Mouse (Mus musculus) neural tube, embryonic 10.5 days (tissue): ENCODE results near the gene Fgfr2.

Source experiments
- DNase-seq: peaks from one replicate; pipeline ENCODE4 v3.0.0-alpha.2; 2017; ENCODE audit warnings: low spot score; ENCODE audit errors: extremely low spot score

Fgfr2 gene

DNA sequence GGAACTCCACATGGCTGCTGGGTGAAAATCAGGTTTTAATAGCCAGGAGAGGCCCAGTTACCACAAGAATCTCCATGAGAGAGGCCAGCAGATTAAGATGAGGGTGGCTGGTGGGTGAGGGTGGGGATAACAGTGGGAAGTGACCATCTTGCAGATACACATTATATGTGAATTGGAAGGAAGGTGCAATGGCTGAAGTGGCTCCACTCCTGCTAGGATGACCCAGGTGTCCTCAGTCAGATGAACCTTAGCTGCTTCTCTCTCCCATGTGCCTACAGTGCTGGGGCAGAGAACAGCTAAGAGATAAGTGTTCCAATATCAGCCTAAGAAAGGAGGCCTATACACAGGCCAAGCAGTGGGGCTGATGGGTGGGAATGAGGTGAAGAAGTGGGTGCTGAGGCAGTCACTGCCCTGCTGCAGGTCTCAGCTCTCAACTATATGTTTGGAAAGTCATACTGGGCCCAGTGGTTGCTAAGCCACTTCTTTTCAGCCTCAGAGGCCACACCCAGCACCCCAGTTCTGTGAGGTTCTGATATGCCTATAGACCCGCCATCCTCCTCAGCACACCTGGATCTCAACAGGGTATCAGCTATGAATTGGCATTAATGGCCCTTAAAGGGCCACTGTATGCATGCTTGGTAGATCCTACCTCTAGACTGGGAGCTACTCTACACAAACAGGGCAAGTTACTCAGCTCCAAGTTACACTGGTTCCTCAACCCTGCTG, 345.3 kb downstream of the Fgfr2 start:
- DNase-seq: no peak

DNA sequence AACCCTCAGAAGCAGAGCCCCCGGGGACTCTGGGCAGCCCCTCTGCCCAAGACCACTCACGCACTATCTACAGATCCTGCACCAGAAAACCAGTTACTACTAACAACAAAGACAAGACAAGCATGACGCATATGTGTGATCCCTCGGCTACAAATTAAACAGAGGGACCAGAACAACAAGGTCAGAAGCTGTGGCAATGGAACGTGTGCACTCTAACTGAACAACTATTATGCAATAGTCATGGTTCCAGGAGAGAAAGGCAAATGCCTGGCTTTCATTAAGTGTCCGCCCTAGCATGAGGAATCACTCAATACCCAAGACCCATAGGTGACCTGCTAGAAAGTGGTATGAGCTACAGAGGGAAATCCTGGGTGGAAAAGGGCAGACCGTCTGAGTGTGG, 346.0 kb downstream of the Fgfr2 start:
- DNase-seq: no peak

DNA sequence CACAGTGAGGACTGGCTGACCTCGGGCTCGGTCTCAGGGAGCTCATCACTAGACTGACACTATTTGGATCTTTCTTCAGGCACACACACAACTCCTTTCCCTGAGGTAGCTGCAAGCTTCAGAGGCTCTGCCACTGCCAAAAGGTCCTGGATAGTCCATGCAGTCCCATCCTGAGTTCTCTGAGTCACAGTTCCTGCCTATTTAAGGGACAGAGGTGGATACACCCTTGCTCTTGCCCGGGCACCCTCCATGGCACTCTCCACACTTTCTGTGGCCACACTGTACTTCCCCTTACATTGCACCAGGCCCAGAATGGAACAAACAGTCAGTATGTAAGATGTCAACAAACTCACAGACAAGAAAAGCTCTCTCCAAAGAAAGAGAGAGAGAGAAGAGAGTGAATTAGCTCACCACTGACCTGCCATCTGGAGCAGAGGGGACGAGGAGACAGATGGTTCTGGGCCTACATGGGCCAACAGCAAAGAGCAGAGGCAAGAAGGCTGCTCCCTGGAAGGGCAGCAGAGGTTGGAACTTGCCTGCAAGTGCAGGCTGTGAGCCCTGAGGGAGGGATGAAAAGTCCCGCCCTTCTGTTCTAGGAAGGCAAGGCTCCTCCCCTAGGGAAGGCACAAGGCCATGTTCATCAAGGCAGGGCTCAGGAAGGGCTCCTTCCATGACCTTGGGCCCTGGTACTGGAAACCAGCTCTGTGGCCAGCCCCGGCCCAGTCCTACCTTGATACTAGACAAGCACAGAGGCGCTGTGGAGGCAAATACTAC, 346.6 kb downstream of the Fgfr2 start:
- no peak for DNase-seq

DNA sequence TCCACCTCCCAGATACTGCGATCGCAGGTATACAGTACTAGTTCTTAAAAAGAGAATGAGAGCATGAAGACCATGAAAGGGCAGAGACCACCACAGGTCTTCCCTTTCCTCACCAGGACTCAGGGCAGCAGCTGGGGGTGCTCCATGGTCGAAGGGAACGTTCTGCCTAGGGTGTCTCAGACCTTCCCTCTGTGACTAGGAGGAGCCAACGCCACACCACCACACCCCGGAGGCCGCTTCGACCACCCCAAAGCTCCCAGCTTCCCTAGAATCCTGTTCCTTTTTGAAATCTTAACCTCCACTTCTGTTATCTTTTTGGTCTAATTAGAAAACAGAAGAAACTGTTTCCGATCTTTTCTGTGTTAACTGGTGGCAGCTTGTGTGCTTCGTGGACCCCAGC, 347.2 kb downstream of the Fgfr2 start:
- DNase-seq: no peak

DNA sequence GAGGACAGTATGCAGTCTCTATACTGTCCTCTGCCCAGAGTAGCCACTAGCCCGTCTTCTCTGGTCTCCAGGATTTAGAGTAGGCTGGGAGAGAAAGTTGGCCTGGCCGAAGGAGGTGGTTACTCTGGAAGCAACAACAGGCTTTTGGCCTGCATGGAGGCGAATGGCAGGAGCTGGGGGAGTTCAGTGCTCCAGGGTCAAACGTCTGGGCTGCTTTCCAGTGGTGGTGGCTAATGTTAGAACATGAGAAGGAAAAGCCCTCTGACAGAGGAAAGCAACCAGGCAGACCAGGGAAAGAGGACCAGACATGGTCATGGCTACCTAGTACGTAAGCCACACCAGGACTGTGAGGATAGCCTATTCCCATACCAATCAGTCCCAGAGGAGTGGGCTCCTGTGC, 347.8 kb downstream of the Fgfr2 start:
- no peak for DNase-seq

DNA sequence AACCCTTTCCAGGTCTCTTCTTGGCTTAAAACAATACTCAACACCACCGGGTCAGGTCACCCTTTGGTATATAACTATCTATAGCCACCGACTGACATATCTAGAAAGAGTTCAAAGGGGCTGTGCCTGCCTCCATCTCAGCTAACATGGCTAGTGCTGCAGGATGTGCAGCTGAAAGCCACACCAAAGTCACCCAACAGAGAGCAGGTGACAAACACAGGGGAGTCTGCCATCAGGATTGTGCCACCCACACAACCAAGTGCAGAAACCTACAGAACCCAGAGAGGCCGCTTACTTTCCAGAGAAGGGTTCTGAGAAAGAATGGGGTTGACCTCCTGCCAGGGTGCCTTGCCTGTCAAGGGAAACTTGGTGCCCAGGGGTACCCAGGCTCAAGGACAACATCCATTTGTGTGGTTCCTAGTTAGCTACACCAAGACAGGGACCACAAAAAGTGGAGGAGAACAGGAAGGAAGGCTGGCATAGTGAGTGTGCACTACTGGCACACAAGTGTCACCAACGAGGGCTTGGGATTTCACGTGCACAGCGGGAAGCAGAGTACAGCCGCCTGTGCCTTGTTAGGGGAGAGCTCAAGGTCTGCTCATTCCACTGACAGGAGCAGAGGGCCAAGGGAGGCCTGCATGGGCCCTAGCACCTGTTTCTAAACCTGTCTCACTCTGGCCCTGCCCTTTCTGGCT, 350.0 kb downstream of the Fgfr2 start:
- no peak for DNase-seq

DNA sequence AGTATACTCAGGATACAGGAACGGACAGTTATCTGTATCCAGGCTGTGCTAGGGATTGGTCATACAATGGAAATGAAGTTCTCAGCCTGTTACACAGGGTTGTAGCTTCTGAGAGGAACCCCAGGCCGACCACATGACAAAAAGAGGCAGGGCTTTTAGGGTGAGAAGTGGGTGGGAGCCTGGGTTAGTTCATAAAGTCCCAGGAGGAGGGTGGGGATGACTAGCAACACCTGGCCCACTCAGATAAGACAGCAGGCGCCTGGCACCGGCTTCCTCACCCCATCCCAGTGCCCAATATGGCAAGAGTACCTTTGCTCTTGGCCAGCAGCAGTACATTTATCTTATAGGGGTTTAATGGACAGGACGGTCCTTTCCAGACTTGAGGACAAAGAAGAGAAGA, 350.7 kb downstream of the Fgfr2 start:
- DNase-seq: no peak

DNA sequence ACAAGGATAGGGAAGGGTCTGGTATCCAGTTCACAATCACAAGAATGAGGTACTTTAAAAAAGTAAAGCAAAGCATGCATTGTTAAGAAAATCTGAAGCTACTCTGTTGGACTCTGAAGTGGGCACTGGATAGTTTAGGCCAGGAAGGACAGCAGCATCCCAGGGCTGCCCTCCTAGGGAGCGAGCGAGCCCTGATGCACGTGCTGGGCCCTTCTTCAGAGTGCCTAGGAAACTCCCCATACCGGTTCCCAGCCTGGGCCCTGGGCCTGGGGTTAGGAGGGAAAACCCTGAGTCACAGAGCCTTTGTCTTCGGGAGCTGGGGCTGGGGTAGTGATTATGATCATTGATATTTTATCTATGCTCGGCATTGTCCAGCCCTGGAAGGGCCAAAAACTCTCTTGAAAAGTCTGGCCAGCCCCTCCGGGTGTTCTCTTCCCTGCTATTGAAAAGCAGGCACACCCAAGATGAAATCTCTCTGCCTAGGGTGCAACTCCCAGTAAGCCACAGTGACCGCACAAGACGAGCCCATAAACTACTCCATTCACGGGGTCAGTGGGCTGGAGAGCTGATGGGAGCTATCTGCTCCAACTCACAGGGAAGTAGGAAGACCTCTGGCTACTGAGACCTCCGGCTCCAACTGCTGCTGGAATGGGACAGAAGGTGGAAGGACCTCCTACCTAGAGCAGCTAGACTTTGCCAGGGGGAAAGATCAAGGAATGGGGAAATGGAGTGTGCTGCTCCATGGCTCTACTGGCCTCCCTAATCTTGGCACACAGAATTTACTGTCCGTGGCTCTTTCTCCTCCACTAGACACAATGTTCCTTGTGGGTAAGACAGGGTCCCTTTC, 354.4 kb downstream of the Fgfr2 start:
- DNase-seq: no peak

DNA sequence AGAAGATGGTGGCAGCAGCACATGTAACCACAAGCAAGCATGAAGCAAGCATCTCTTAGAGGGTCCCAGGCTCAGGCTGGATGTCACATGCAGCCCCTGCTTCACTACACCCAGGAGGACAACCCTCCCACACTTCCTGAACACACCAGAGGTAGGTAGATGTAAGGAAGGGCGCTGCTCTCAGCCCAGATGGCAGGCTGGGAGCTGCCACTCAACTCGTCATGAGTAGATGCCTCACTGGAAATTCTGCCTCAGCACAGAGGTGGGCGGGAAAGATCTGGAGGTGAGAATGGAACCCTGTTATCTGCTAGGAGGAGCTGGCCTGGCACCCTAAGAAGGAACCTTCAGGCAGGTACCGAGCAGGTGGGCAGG, 355.2 kb downstream of the Fgfr2 start:
- no peak for DNase-seq

DNA sequence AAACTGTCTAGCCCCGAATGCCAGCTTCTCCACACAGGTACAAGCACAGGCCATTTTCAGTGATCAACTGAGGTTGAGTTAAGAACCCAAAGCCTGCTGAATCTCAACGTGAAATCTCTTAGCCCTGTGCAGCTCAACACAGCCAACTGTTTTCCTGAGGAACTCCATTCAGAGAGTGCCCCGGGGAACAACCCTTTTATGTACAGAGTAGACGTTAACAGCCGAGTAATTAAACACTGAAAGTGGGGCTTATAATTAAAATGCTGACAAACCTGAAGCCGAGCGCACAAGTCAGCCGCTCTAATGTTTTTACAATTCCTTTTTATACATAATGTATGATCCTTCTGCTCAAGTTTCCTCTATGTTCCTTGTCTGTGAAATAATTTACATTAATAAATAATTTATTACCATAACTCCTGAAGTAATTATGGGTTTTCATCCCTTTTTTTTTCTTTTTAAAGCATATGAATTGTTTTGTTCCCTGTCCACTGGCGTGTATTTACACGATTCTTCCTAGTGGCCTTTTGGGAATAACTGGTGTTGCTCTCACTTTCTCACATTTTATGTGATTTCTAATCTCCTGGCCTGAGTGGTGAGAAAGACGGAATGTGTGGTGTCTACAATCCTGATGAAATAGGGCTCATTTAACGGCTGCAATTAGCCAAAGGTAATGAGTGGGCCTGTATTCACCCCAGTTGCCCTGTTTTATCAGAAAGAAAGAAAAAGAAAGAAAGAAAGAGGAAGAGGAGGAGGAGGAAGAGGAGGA, 355.7 kb downstream of the Fgfr2 start:
- DNase-seq: no peak

DNA sequence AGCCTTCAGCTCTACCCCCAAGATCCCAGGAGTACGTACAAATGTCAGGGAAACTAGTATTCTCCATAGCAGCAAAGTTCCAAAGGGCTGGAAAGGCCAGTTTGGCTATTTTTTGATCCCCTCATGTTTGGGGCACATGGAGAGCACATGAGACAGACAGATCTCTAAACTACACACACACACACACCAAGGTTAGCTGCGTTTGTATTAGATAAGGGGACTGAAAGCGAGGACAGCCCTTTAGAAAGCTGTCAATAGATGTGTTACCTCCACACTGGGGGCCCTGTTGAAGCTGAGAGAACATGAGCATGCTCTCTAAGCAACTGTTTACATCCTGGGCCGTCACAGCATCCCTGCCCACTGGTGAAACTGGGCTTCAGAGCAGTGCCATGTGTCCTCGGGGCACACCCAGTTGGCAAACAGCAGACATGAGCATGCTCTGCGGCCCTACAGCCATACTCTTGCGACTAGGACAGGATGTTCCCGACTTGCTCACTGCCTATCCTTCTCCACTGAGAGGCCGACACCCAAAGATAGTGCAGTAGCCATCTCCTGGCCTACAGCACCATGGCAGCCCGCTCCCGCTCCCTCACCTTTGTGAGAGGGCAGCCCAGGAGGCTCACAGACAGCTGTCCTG, 356.8 kb downstream of the Fgfr2 start:
- no peak for DNase-seq

DNA sequence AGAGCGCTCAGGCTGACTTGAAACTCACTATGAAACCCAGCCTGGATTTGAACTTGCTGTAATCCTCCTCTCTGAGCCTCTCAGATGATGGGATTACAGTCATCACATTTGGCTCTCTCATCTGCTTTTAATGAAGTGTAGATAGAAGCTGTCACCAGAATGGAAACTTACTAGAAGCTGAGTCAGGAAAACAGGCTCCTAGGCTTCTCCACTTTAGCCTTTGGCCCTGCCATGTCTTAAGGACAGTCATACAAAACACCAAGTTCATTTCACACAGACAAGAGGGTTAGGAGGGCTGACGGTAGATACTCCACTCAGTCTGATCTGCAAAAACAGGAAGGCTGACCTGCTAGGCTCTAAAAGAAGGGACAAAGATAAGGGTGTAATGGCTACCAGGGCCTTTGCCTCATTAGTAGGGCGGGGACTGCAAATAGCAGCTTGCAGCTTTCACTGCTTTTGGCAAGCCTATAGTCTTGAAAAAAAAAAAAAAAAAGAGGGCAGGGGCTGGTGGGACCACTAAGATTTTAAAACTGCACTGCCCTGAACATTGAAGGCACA, 357.4 kb downstream of the Fgfr2 start:
- no peak for DNase-seq

DNA sequence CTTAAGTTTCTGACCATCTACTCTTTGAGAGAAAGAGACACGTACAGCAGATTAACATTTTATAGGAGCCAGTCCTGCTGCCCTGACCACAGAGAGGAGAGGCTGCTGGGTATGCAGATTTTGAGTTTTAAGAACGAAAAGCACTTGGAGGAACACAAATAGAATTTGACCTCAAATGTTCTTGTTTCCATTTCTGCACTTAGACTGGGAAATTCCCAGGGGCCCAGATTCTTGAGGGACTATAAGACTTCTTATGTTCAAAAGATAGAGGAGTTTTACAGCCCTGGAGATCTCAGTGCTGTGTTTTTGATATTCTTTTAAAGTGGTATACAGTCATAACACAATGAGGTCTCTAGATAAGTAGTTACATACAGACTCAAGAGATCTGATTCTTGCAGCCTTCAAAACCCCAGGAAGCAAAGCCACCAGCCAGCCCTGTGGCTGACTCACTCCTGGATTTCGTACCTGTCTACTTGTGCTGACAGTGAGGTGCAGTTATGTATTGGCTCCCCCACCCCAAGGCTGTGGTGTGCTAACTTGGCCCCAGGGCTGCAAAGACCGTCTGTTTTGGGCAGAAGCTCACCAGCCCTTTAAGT, 358.2 kb downstream of the Fgfr2 start:
- no peak for DNase-seq

DNA sequence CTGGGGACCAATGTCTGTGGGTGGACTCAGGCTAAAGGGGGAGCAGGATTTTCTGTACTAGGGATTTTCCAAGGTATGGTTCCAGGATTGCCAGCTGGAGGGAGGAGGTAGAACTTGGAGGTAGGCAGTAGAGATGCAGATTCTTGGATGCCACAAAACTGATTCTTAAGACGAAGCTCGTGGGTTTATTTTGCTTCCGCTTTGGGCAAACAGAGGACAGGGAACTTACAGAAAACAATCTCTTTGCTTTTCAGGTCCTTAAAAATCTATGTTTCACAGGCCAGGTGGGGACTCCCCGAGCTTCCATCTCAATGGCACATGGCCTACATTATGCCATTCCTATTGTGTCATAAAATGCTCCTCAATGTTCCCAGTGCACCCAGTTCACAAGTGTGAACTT, 358.8 kb downstream of the Fgfr2 start:
- no peak for DNase-seq

DNA sequence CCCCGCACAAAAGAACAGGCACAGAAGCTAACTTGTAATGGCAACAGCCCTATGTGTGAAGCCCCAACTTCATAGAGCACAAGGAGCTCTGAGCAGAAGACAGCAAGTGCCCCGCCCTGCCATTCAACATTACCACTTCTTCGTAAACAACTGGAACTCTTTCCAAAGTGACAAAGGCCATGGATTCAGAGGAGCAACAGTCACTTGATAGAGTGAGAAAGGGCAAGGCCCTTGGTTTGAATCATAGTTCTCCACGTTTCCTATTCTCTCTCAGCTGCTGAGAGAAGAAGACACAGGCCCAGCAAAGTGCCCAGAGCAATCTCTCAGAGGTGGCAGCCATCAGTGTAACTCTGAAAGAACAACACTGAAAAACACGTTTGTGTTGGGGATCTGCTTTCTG, 359.2 kb downstream of the Fgfr2 start:
- DNase-seq: no peak

DNA sequence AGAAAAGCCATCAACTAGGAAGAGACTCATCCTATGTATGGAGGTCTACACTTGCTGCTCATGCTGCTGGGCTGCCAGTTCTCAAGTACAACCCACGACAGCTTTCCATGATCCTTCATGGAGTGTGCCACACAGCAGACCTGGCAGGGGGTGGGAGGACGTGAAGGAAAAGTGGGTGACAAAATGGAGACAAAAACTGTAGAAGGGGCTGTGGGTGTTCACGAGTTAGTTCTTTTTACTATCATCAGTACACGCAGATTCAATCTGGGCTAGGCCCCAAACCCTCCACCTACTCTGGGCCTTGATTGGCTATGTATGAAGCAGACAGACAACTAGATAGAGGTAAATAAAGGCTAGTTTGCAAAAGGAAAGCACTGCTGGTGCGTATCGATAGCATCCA, 359.8 kb downstream of the Fgfr2 start:
- DNase-seq: no peak

DNA sequence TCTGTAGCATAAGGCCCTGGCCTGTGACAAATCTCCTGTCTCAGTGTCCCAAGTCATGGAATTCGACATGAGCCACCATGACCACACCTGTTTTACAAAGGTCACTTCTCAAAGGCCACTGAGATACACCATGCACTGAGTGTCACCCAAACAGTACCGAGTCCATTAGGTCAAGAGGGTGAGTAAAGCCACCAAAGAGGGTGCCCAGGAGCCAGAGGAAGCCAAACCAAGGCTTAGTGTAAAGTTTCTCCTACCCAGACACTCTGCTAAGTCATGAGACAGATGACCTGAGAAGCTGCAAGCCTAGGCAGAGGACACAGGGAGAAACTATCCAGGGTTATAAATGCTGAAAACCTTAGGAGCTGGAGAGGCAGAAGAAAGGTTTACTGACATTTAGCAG, 361.7 kb downstream of the Fgfr2 start:
- DNase-seq: no peak

DNA sequence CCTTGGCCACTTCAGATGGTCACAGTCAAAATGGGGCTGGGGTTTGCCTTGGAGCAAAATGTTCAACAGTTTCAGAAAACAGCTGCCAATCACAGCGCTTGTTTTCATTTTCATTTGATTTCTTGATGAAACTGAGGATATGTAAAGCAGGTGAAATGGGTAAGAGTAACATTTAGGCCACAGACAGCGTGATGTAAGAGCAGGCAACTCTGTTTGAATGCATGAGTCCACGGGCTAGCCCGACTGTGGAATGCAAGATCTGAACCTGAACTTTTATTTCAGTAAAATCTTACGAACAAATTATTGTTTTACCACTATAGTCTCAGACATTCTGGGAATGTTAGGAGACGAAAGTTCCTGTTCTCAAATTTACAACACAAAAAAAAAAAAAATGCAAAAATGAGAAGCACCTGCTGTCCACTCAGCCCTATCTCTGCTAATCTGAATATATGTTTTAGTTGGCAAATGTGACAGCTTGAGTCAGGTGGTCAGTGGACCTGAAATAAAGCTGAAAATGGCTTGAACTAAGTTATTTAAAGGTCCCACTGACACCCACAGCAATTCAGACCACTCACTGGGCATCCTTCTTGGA, 362.5 kb downstream of the Fgfr2 start:
- no peak for DNase-seq

DNA sequence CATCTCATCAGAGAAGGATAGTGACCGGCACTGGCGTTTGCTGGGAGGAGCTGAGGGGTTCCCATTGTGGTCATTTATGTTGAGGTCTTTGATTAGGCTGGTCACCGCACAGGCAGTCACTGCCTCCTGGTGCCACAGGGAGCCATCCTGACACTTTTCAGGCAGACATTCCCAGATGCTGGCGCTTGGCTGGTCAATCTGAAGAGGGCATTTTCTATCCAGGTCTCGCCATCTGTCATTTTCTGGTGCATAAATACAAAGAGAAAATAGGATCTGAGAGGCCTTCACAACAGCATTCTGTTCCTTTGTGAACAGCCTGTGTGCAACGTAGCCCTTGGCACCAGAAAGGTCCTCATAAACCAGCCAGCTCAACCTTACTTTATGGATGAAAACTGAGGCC, 363.2 kb downstream of the Fgfr2 start:
- no peak for DNase-seq
